Mouse (Mus musculus) CH12.LX (cell line): ENCODE measurements around the gene Ccnd3.

Experiments
- CTCF ChIP-seq, 2 experiments: IDR thresholded peaks in 1 of 2; conservative IDR thresholded peaks in 1 of 2; 2 replicates each; pipeline ENCODE4 v1.5.1; 2011 to 2012; ENCODE audit warnings: low read depth in 2 of 2, low read length in 2 of 2, improper control_type of control experiment in 1 of 2, inconsistent platforms in 1 of 2, mild to moderate bottlenecking in 1 of 2, moderate library complexity in 1 of 2
- ETS1 ChIP-seq: conservative IDR thresholded peaks from 2 replicates; pipeline ENCODE4 v1.6.1; 2012; ENCODE audit warnings: low read depth, mild to moderate bottlenecking, inconsistent platforms, low read length, improper control_type of control experiment, moderate library complexity
- MXI1 ChIP-seq: IDR thresholded peaks from 2 replicates; pipeline ENCODE4 v1.6.1; 2011; ENCODE audit warnings: mild to moderate bottlenecking, low read depth, low read length, improper control_type of control experiment
- USF1 ChIP-seq: IDR thresholded peaks from 2 replicates; pipeline ENCODE4 v1.6.1; 2014; ENCODE audit warnings: low read depth, mild to moderate bottlenecking, inconsistent platforms, low read length, improper control_type of control experiment
- ZKSCAN1 ChIP-seq: IDR thresholded peaks from 2 replicates; pipeline ENCODE4 v1.6.1; 2012; ENCODE audit warnings: low read depth, inconsistent platforms, low read length, improper control_type of control experiment, borderline replicate concordance

GRCm38 (mm10) chr17:47574830-47575229, 70.0 kb downstream of the Ccnd3 start:
- TF ChIP-seq MXI1, result no peak
- TF ChIP-seq USF1, result no peak
- TF ChIP-seq CTCF (conservative IDR thresholded peaks at IDR 0.05 in 1 of 2, IDR thresholded peaks at IDR 0.05 in 1 of 2; ENCODE audit: low read depth in 2 of 2, low read length in 2 of 2), result no peak
- TF ChIP-seq ZKSCAN1, result no peak
- no peak for TF ChIP-seq ETS1
